Mouse (Mus musculus) C2C12 (cell line): ENCODE measurements around the gene Arhgap33.

Experiments
- CTCF ChIP-seq: IDR thresholded peaks from one replicate; pipeline ENCODE4 v1.5.1; 2011; ENCODE audit not compliant: control insufficient read depth, insufficient read depth, insufficient read length
- FOSL1 ChIP-seq: IDR thresholded peaks from one replicate; pipeline ENCODE4 v1.8.0; 2011; ENCODE audit warnings: mild to moderate bottlenecking, low read length; ENCODE audit not compliant: poor library complexity, insufficient read depth, severe bottlenecking

- TF ChIP-seq CTCF (no peak), FOSL1 (no peak)
These were observed 26.8 kb downstream of the Arhgap33 start for GRCm38 (mm10) chr7:30508061-30508460.
